12 mouse cellular contexts compared by ENCODE assay signal in the genomic region with DNA sequence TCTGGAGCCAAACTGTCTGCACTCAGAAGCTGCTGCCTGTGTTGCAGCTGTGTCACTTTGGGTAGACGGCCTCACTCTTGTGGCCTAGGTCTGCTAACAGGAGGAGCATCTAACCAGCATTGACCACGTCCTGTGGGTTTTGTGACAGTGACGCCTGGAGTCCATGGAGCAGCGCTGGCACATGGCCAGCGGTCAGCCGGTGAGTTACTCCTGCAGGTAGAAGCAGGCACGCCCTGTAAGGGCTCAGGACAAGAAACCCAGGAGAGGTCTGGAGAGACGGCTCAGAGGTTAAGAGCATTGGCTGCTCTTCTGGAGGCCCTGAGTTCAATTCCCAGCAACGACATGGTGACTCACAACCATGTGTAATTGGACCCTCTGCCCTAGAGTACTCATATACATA.
"Had no signal": no experiment of that assay in that cellular context is flagged by ENCODE, and none has a peak within 500 bp of the region (broad histone marks: within the 10 kb centered on the region; RNA-seq: fewer than 3 reads in every experiment).

No protein-coding gene starts in this region.

- H3K4me3 ChIP-seq: left cerebral cortex, adult 2 months; limb, embryonic 13.5 days; midbrain, embryonic 10.5 days; midbrain, embryonic 15.5 days; neural tube, embryonic 12.5 days had no signal

- DNase-seq: kidney, postnatal 25 days; lung, adult 18-20 months; lung, postnatal 36 days; thymus, adult 18-20 months; thymus, postnatal 14 days had no signal

- H3K27me3 ChIP-seq: limb, embryonic 13.5 days; neural tube, embryonic 12.5 days had no signal

- ATAC-seq: lung, postnatal 0 days; midbrain, embryonic 15.5 days had no signal

- H3K9me3 ChIP-seq: limb, embryonic 13.5 days; midbrain, embryonic 10.5 days; midbrain, embryonic 15.5 days; neural tube, embryonic 12.5 days had no signal

- H3K4me2 ChIP-seq: limb, embryonic 13.5 days; midbrain, embryonic 15.5 days; neural tube, embryonic 12.5 days had no signal

- H3K27ac ChIP-seq: left cerebral cortex, adult 2 months; limb, embryonic 13.5 days; liver, embryonic 14.5 days; midbrain, embryonic 10.5 days; midbrain, embryonic 15.5 days; neural tube, embryonic 12.5 days had no signal

- H3K36me3 ChIP-seq: limb, embryonic 13.5 days; midbrain, embryonic 10.5 days; midbrain, embryonic 15.5 days; neural tube, embryonic 12.5 days had no signal

- H3K9ac ChIP-seq: liver, embryonic 14.5 days; midbrain, embryonic 15.5 days; neural tube, embryonic 12.5 days had no signal
